Mouse (Mus musculus) NIH3T3 (cell line): ENCODE measurements around the gene Pcdh15.

Experiments
- DNase-seq: peaks from one replicate; pipeline ENCODE4 v3.0.0-alpha.2; 2012; ENCODE audit warnings: low read depth

Gene Pcdh15

GRCm38 (mm10) chr10:73953362-73953761, 854.2 kb downstream of the Pcdh15 start:
- DNase-seq = no peak

- DNase-seq = no peak
Observed at GRCm38 (mm10) chr10:73984057-73984456, 884.9 kb downstream of the Pcdh15 start.

DNA sequence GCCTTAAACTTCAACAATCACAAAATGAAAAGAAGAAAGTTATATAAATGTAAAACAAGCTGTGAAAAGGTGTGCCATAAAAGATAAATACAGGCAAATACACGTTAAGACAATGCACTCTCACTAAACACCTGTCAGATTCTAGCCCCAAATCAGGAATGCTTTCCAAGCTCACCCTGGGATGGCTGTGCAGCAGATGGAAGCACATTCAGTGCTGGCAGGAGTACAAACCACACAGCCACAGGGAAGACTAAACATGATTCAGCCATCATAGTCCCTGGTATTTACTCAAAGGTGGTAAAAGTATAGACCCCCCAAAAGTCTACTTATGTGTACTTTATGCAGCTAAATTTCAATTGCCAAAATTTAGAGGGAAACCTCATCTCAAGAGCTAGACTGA, 909.7 kb downstream of the Pcdh15 start:
- DNase-seq = no peak

GRCm38 (mm10) chr10:74023091-74023490, 923.9 kb downstream of the Pcdh15 start:
- no peak for DNase-seq

GRCm38 (mm10) chr10:74053059-74053458, 953.9 kb downstream of the Pcdh15 start:
- no peak for DNase-seq

- DNase-seq = no peak
Observed at GRCm38 (mm10) chr10:74086653-74087052, 987.5 kb downstream of the Pcdh15 start.

- no peak for DNase-seq
Observed at GRCm38 (mm10) chr10:74098296-74098695, 999.2 kb downstream of the Pcdh15 start.

DNA sequence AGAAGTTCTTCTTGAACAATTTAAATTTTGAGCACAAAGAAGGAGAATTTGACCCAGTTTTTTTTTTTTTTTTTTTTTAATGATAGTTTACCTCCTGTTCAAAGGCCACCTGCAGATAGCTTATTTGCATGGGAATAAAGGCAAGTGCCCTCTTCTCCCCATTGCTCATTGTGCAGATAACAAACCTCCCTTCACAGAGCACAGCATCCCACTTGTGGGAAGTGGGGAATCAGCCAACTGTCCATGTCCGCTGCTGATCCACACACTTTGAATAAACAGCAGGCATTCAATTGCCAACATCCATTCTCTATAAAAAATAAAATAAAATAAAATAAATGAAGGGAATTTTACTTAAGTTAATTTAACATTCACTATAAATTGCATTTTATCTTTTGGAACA, 1015.0 kb downstream of the Pcdh15 start:
- DNase-seq = no peak

- no peak for DNase-seq
Observed at GRCm38 (mm10) chr10:74116817-74117216, 1017.7 kb downstream of the Pcdh15 start.

- DNase-seq = no peak
Observed at GRCm38 (mm10) chr10:74123421-74123820, 1024.3 kb downstream of the Pcdh15 start.

- no peak for DNase-seq
Observed at GRCm38 (mm10) chr10:74129192-74129591, 1030.0 kb downstream of the Pcdh15 start.

DNA sequence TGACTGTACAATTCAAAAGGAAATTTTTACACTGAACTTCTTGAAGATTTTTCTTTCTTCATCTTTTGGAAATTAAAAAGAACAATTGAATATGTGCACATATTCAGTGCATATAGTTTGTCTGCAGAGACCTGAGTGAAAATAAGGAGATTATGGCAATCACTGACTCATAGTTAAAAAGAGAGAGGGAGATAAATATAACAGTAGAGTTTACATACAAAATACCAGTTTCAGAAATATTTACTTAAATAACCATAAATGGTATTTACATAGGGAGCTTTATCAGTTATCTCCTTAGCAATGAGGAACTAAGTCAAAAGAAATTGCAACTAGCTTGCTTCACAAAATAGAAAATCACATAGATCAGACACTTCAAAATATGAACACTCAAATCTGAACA, 1030.5 kb downstream of the Pcdh15 start:
- no peak for DNase-seq

GRCm38 (mm10) chr10:74130805-74131204, 1031.7 kb downstream of the Pcdh15 start:
- no peak for DNase-seq

- DNase-seq = no peak
Observed at GRCm38 (mm10) chr10:74147966-74148365, 1048.8 kb downstream of the Pcdh15 start.

GRCm38 (mm10) chr10:74181921-74182320, 1082.8 kb downstream of the Pcdh15 start:
- DNase-seq = no peak

- peak; percentile 65 for DNase-seq
Observed at GRCm38 (mm10) chr10:74203650-74204049, 1104.5 kb downstream of the Pcdh15 start.

DNA sequence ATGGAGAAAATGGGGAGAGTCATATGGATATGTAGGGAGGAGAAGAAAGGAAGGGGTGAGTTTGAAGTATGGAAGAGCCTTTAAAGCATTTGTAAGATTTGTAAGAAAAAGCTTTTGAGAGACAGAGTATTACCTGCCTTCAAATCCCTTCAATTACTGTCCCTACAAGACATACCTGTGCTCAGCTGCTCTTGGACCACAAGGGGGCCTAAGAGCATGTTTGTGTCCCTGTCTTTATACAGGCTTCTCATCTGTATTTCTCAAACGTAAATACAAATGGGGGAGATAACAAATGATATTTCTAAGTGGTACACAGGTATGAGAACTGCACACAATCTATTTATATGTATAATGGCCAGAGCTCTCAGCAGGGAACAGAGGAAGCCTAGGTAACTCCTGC, 1118.1 kb downstream of the Pcdh15 start:
- peak; percentile 11 for DNase-seq

DNA sequence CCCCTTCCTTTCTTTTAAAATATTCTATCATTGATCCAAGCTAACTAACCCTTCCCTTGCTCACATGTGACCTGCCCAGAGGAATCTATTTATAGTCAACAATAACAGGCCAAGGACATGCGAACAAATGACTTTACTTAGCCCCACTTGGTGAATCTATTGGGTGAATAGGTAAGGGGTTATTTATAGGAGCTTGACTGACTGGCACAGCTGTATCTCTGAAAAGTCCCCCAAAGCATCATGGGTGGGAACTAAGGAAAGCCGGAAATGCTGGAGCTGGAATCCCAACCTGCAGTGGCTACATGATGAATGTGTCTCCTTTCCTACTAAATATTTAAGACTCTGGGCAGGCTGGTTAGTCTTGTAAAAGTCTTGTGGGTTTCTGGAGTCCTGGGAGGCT, 1121.3 kb downstream of the Pcdh15 start:
- DNase-seq = no peak

DNA sequence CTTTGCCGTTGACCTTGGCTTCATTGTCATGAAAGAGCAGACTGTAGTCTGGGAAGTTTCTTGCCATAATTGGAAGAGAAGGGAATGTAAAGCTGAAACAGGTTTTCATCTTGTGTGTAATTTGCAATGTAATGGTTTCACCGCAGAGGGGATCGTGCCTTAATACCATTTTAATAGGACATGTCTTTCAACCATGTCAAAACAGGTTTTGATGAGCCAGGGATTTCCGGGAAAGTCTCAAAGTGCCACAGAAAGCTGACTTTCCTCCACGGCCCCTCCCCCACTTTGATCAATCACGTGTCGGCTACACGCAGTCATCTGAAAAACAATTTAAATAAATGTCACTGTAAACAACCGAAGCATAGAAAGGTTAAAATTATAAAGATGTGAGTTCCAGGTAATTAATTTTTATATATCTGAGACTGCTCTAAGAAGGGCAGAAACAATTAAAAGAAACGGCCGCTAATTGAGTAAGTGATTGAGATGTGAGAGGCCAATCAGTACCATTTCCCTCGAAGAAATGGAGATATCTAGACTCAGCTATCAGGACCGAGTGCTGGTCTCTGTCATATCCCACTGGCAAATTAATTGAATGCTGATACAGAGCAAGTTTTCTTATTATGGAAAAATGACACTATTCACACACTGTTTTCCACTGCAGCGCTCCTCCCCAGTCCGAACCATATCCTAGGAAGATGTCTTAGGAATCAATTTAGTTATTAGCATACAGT, 1158.7 kb downstream of the Pcdh15 start:
- DNase-seq = no peak

GRCm38 (mm10) chr10:74258639-74259038, 1159.5 kb downstream of the Pcdh15 start:
- no peak for DNase-seq

GRCm38 (mm10) chr10:74269637-74270269, 1170.6 kb downstream of the Pcdh15 start:
- DNase-seq = no peak

DNA sequence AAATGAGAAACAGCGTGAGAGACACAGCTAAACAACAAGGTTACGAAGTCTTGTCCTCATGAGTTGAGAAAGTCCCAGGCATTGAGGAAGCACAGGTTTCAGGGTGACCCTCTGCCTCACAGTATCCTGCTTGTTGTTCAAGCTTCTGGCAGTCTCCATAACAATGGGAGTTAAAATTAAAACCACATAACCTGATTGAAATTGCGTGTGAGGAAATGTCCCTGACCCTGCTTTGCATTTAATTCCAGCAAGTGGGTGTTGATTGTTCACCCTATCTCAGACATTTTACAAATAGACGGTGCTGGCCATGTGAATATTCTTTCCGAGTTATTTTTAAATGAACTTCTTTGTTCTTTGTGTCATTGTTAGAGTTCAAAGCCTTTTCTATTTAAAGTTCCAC, 1171.8 kb downstream of the Pcdh15 start:
- no peak for DNase-seq

DNA sequence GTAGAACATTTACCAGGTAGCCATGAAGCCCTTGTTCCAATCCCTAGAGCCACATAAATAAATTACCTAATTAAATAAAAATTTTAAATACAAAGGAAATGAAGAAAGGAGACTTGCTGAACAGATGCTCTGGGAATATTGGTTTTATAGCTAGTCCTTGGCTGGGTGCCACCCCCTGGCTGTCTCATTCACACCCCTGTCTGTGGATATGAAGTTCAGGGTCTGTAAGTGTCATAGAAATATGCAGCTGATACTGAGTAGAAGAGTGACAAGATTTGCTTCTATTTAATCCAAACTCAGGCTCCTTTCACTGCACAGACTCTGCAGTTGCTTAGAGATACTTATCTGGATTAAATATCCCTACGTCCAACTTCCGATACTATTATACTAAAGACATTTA, 1205.0 kb downstream of the Pcdh15 start:
- no peak for DNase-seq
